Mouse (Mus musculus): ENCODE measurements around the gene Pip5k1b. TPM values are rescaled to one million over a fixed set of nuclear protein-coding genes. Genes with fewer than 3 reads are reported as not detected.

Pip5k1b gene
- polyA plus RNA-seq, 1 experiment from 2014 or later = 1.6 TPM

DNA sequence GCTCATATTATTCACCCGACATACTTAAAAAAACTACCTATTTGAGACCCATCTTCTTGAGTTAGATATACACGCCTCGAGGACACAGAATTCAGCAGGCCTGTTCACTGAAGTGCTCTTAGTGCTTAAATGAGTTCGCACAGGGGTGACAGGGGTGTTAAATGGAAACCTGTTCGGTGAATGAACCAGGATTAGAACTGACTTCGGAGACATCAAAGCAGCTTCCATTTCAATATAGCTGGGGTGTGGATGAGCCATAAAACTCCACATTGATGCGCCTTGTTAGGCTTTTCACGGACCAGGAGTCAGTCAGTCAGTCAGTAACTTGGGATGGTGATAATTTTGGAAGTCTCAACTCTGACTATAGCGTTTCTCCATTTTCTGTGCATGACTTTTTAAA lies 34.5 kb downstream of the Pip5k1b start:
- Histone ChIP-seq H3K9ac (replicated peaks; ENCODE audit: low read length) (no peak overlapping the region), H3K4me1 (ENCODE audit: control insufficient read depth, insufficient read depth, low read length) (no peaks in the 10 kb centered on the region), H3K4me2 (ENCODE audit: low read depth, low read length) (no peak overlapping the region), H3K36me3 (replicated peaks; ENCODE audit: control insufficient read depth, insufficient read depth, low read depth, low read length) (no peaks in the 10 kb centered on the region), H3K27me3 (ENCODE audit: control insufficient read depth, insufficient read depth, low read length) (no peaks in the 10 kb centered on the region), H3K27ac (replicated peaks; ENCODE audit: low read depth, low read length) (no peak overlapping the region), H3K4me3 (ENCODE audit: low read depth, low read length) (no peak overlapping the region), H3K9me3 (replicated peaks; ENCODE audit: control insufficient read depth, low read length) (no peaks in the 10 kb centered on the region)
- 89% methylated on average over 9 of the region's 9 CpGs for WGBS
- ATAC-seq (replicated peaks; ENCODE audit: insufficient number of reproducible peaks, low FRiP score, low TSS enrichment, low read depth) (no peak), DNase-seq (ENCODE audit: low spot score) (no peak)

- no peak overlapping the region for H3K4me2 ChIP-seq (ENCODE audit: low read depth, low read length)
- H3K9me3 ChIP-seq (replicated peaks; ENCODE audit: control insufficient read depth, low read length) = no peaks in the 10 kb centered on the region
- H3K4me3 ChIP-seq (ENCODE audit: low read depth, low read length) = no peak overlapping the region
- H3K27me3 ChIP-seq (ENCODE audit: control insufficient read depth, insufficient read depth, low read length) = no peaks in the 10 kb centered on the region
- ATAC-seq (replicated peaks; ENCODE audit: insufficient number of reproducible peaks, low FRiP score, low TSS enrichment, low read depth) = no peak
- DNase-seq (ENCODE audit: low spot score) = no peak
- no peaks in the 10 kb centered on the region for H3K4me1 ChIP-seq (ENCODE audit: control insufficient read depth, insufficient read depth, low read length)
- no peak overlapping the region for H3K9ac ChIP-seq (replicated peaks; ENCODE audit: low read length)
- no peaks in the 10 kb centered on the region for H3K36me3 ChIP-seq (replicated peaks; ENCODE audit: control insufficient read depth, insufficient read depth, low read depth, low read length)
- 84% methylated on average over 6 of the region's 6 CpGs for WGBS
- H3K27ac ChIP-seq (replicated peaks; ENCODE audit: low read depth, low read length) = no peak overlapping the region
Measured at GRCm38 (mm10) chr19:24519732-24520409, 35.8 kb downstream of the Pip5k1b start.

DNA sequence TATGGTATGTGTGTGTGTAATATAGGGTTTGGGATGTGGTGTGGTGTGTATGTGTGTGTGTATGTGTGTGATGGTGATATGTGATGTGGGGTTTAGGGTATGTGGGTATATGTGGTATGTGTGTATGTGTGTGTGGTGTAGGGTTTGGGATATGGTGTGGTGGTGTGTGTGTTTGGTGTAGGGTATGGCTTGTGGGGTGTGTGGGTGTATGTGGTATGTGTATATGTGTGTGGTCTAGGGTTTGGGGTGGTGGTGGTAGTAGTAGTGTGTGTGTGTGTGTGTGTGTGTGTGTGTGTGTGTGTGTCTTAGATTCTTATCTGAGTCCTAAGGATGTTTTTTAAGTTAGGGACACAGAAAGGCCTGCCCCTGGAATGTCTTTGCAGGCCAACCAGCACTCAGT lies 37.3 kb downstream of the Pip5k1b start:
- Histone ChIP-seq H3K9ac (replicated peaks; ENCODE audit: low read length) (no peak overlapping the region), H3K4me3 (ENCODE audit: low read depth, low read length) (no peak overlapping the region), H3K4me1 (ENCODE audit: control insufficient read depth, insufficient read depth, low read length) (no peaks in the 10 kb centered on the region), H3K4me2 (ENCODE audit: low read depth, low read length) (no peak overlapping the region), H3K27me3 (ENCODE audit: control insufficient read depth, insufficient read depth, low read length) (no peaks in the 10 kb centered on the region), H3K9me3 (replicated peaks; ENCODE audit: control insufficient read depth, low read length) (no peaks in the 10 kb centered on the region), H3K36me3 (replicated peaks; ENCODE audit: control insufficient read depth, insufficient read depth, low read depth, low read length) (no peaks in the 10 kb centered on the region), H3K27ac (replicated peaks; ENCODE audit: low read depth, low read length) (no peak overlapping the region)
- no peak for ATAC-seq (replicated peaks; ENCODE audit: insufficient number of reproducible peaks, low FRiP score, low TSS enrichment, low read depth)
- no peak for DNase-seq (ENCODE audit: low spot score)

- WGBS = 82% methylated on average over 7 of the region's 7 CpGs
- H3K4me3 ChIP-seq (ENCODE audit: low read depth, low read length) = no peak overlapping the region
- ATAC-seq (replicated peaks; ENCODE audit: insufficient number of reproducible peaks, low FRiP score, low TSS enrichment, low read depth) (no peak), DNase-seq (ENCODE audit: low spot score) (no peak)
- H3K27ac ChIP-seq (replicated peaks; ENCODE audit: low read depth, low read length) = no peak overlapping the region
- H3K9me3 ChIP-seq (replicated peaks; ENCODE audit: control insufficient read depth, low read length) = no peaks in the 10 kb centered on the region
- H3K4me2 ChIP-seq (ENCODE audit: low read depth, low read length) = no peak overlapping the region
- no peaks in the 10 kb centered on the region for H3K27me3 ChIP-seq (ENCODE audit: control insufficient read depth, insufficient read depth, low read length)
- no peak overlapping the region for H3K9ac ChIP-seq (replicated peaks; ENCODE audit: low read length)
- H3K4me1 ChIP-seq (ENCODE audit: control insufficient read depth, insufficient read depth, low read length) = no peaks in the 10 kb centered on the region
- no peaks in the 10 kb centered on the region for H3K36me3 ChIP-seq (replicated peaks; ENCODE audit: control insufficient read depth, insufficient read depth, low read depth, low read length)
Measured at GRCm38 (mm10) chr19:24517057-24517456, 38.6 kb downstream of the Pip5k1b start.

- no peak overlapping the region for H3K9ac ChIP-seq (replicated peaks; ENCODE audit: low read length)
- H3K4me2 ChIP-seq (ENCODE audit: low read depth, low read length) = no peak overlapping the region
- no peaks in the 10 kb centered on the region for H3K36me3 ChIP-seq (replicated peaks; ENCODE audit: control insufficient read depth, insufficient read depth, low read depth, low read length)
- no peaks in the 10 kb centered on the region for H3K27me3 ChIP-seq (ENCODE audit: control insufficient read depth, insufficient read depth, low read length)
- 88% methylated on average over 3 of the region's 3 CpGs for WGBS
- no peak for DNase-seq (ENCODE audit: low spot score)
- H3K27ac ChIP-seq (replicated peaks; ENCODE audit: low read depth, low read length) = no peak overlapping the region
- ATAC-seq (replicated peaks; ENCODE audit: insufficient number of reproducible peaks, low FRiP score, low TSS enrichment, low read depth) = no peak
- H3K4me3 ChIP-seq (ENCODE audit: low read depth, low read length) = no peak overlapping the region
- no peaks in the 10 kb centered on the region for H3K4me1 ChIP-seq (ENCODE audit: control insufficient read depth, insufficient read depth, low read length)
- H3K9me3 ChIP-seq (replicated peaks; ENCODE audit: control insufficient read depth, low read length) = no peaks in the 10 kb centered on the region
Measured at GRCm38 (mm10) chr19:24515941-24516340, 39.7 kb downstream of the Pip5k1b start.

DNA sequence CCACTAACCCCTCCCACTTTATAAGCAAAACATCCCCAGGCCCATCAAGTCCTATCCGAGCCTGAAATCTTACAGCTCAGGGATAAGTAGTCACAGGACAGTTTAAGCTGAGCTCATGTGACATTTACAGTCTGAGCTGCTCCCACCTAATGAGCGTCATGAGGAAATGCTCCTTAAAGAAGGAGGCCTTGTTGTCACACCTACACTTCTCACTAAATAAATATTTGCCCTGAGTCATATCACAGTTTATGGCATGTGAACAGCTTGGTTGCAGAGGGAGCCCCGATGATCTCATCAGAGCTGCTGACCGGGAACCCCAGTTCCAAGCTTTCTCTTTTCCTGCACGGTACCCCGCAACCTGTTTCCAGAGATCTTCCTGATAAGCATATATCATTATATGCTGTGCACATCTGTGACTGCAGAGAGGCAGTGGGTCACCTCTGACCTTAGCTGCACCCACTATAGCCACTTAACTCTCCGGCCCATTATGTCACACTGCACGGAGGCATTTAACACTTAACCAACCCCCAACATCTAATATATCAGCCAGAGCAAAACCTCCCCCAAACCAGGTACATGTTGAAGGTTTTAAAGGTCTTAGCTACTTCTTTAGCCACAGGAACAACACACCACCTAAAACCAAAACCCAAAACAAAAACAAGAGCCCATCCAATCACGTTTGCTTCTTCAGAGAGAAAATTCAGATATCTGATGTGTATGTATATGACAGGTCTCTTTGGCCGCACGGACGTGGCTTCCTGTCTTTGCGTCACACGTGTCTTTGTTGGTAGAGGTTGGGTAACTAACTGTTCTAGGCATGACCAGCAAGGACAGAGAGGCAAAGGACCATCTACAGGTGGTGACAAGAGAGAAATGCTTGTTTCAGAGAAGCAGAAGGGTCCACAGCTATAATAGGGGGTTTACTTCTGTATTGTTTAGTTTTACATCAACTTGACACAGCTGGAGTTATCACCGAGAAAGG lies 40.7 kb downstream of the Pip5k1b start:
- Histone ChIP-seq H3K27ac (replicated peaks; ENCODE audit: low read depth, low read length) (no peak overlapping the region), H3K36me3 (replicated peaks; ENCODE audit: control insufficient read depth, insufficient read depth, low read depth, low read length) (no peaks in the 10 kb centered on the region), H3K9me3 (replicated peaks; ENCODE audit: control insufficient read depth, low read length) (no peaks in the 10 kb centered on the region), H3K4me3 (ENCODE audit: low read depth, low read length) (no peak overlapping the region), H3K4me2 (ENCODE audit: low read depth, low read length) (no peak overlapping the region), H3K4me1 (ENCODE audit: control insufficient read depth, insufficient read depth, low read length) (no peaks in the 10 kb centered on the region), H3K27me3 (ENCODE audit: control insufficient read depth, insufficient read depth, low read length) (no peaks in the 10 kb centered on the region), H3K9ac (replicated peaks; ENCODE audit: low read length) (no peak overlapping the region)
- no peak for ATAC-seq (replicated peaks; ENCODE audit: insufficient number of reproducible peaks, low FRiP score, low TSS enrichment, low read depth)
- no peak for DNase-seq (ENCODE audit: low spot score)
- 86% methylated on average over 15 of the region's 15 CpGs for WGBS

DNA sequence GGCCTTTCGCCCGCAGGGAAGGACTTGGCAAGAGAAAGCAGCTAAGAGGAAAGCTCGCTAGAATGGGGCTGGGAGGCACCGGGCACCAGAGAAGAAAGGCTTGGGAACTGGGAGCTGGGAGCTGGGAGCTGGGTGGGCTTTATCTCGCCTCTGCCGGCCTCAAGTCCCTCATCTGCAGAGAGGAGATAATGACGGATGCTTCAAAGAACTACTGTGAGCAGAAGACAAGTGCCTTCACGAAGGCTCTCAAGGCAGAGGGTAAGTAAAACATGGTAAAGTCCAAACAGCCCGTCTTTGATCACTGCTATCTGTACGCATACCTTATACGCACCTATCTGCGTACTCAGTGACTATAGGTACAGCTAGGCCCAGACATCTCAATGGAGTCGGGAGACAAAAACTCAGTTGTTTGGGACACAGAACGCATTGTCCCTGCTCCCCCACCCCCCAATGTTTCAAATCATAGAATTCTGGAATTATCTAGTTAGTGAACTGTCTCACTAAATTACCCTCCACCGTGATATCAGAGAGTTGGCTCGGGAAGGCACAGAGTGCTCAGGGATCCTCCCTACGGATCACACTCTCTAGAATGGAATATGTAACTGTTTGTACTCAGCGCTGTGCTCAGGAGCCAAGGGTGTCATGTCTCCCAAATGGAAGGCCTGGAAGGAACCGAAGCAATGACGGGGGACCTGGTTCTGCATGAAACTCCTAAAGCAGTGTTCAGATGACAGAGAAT lies 42.4 kb downstream of the Pip5k1b start:
- H3K9ac ChIP-seq (replicated peaks; ENCODE audit: low read length) = no peak overlapping the region
- no peak overlapping the region for H3K4me2 ChIP-seq (ENCODE audit: low read depth, low read length)
- no peak for DNase-seq (ENCODE audit: low spot score)
- H3K27ac ChIP-seq (replicated peaks; ENCODE audit: low read depth, low read length) = no peak overlapping the region
- no peaks in the 10 kb centered on the region for H3K9me3 ChIP-seq (replicated peaks; ENCODE audit: control insufficient read depth, low read length)
- WGBS = 89% methylated on average over 20 of the region's 20 CpGs
- ATAC-seq (replicated peaks; ENCODE audit: insufficient number of reproducible peaks, low FRiP score, low TSS enrichment, low read depth) = no peak
- H3K4me1 ChIP-seq (ENCODE audit: control insufficient read depth, insufficient read depth, low read length) = no peaks in the 10 kb centered on the region
- no peaks in the 10 kb centered on the region for H3K27me3 ChIP-seq (ENCODE audit: control insufficient read depth, insufficient read depth, low read length)
- H3K36me3 ChIP-seq (replicated peaks; ENCODE audit: control insufficient read depth, insufficient read depth, low read depth, low read length) = no peaks in the 10 kb centered on the region
- H3K4me3 ChIP-seq (ENCODE audit: low read depth, low read length) = no peak overlapping the region

Measured in embryonic facial prominence, embryonic 11.5 days (tissue).